Comparison of ENCODE assay signal across 8 mouse cellular contexts in the genomic region with DNA sequence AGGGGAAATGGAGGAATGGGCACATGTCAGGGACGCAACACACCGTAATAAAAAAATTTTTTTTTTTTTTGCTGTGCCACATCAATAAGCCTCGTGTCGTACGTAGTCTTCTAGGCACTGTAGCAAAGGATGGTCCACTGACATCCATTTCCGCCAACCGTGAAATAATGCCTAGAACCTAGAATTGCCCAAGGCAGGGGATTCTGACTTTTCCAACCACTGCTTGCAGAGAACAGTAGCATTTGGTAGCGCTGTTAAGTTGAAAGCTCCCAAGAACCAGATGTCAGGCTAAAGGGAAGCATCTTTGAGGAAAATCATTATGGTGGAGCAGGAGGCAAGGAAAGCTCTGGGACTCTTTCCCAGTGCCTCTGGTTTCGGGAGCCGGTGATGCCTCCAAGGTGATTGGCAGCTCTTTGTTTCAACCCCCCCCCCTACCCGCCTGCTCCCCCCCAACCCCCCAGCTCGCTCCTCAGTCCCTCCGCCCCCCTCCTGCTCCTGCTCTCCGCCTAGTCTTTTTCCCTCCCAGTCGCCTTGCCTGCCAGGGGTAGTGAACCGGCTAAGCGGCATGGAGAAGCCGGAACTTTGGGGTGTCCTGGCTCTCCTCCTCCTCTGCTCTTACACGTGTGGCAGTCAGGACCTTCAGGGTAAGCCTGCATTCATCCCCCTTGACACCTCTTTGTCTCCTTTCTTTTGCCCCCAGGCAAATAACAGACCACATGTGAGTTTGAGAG. TPM values are rescaled to one million over a fixed set of nuclear protein-coding genes. Genes with fewer than 3 reads are reported as not detected.
DNase-seq lines count a peak whose midpoint lies in the region; ATAC-seq and TF ChIP-seq lines count a peak whose summit lies in the region.

A gene (plus strand): TSS at position 500 of the 731 bp plus-strand sequence.

- H3K27ac ChIP-seq in CH12.LX (ENCODE audit: insufficient read depth, low read depth) = peak within 1 kb of the TSS; percentile 90
- H3K27ac ChIP-seq in forebrain, embryonic 11.5 days (ENCODE audit: low read depth, low read length) = peak within 1 kb of the TSS; percentile 99
- peak within 1 kb of the TSS; percentile 99 for H3K27ac ChIP-seq in hindbrain, embryonic 16.5 days (ENCODE audit: low read depth, low read length)
- H3K27ac ChIP-seq in liver, embryonic 12.5 days = peak within 1 kb of the TSS; percentile 90
- peak within 1 kb of the TSS; percentile 98 for H3K27ac ChIP-seq in stomach, embryonic 15.5 days

- no peaks in the 10 kb centered on the region for H3K9me3 ChIP-seq in CH12.LX (replicated peaks; ENCODE audit: low read length)
- H3K9me3 ChIP-seq in forebrain, embryonic 11.5 days (ENCODE audit: control insufficient read depth, low read length) = no peaks in the 10 kb centered on the region
- H3K9me3 ChIP-seq in hindbrain, embryonic 16.5 days (ENCODE audit: control insufficient read depth, low read length) = no peaks in the 10 kb centered on the region
- no peaks in the 10 kb centered on the region for H3K9me3 ChIP-seq in liver, embryonic 12.5 days (replicated peaks)
- no peaks in the 10 kb centered on the region for H3K9me3 ChIP-seq in stomach, embryonic 15.5 days

- no peak for DNase-seq in frontal cortex, adult 2 months (ENCODE audit: extremely low spot score in 1 of 2, low spot score in 1 of 2)
- DNase-seq in CH12.LX (ENCODE audit: extremely low read depth) = peak; percentile 54
- DNase-seq in forebrain, embryonic 11.5 days (ENCODE audit: low spot score) = peak; percentile 87
- no peak for DNase-seq in thymus, postnatal 4 days

- peak within 1 kb of the TSS; percentile 84 to 96 (median 95) for H3K4me3 ChIP-seq in CH12.LX (replicated peaks in 1 of 3; ENCODE audit: low read depth in 2 of 3, low read length in 2 of 3, poor library complexity in 1 of 3)
- H3K4me3 ChIP-seq in forebrain, embryonic 11.5 days (ENCODE audit: low read depth, low read length) = peak within 1 kb of the TSS; percentile 81
- H3K4me3 ChIP-seq in hindbrain, embryonic 16.5 days (ENCODE audit: low read length) = peak within 1 kb of the TSS; percentile 89
- H3K4me3 ChIP-seq in liver, embryonic 12.5 days = peak within 1 kb of the TSS; percentile 87
- H3K4me3 ChIP-seq in stomach, embryonic 15.5 days (replicated peaks) = peak within 1 kb of the TSS; percentile 89

- TF ChIP-seq POLR2A in CH12.LX (IDR thresholded peaks at IDR 0.05; ENCODE audit: low read depth, low read length) = no peak

- no peak for TF ChIP-seq CTCF in CH12.LX (conservative IDR thresholded peaks at IDR 0.05 in 1 of 2, IDR thresholded peaks at IDR 0.05 in 1 of 2; ENCODE audit: low read depth in 2 of 2, low read length in 2 of 2)

- H3K4me1 ChIP-seq in CH12.LX (ENCODE audit: control insufficient read depth in 1 of 2, insufficient read depth in 2 of 2) = peaks cover 5 to 33% of the 10 kb centered on the region in 2 experiments; a peak in 3 of 4 replicates
- H3K4me1 ChIP-seq in forebrain, embryonic 11.5 days (replicated peaks; ENCODE audit: control insufficient read depth, insufficient read depth, low read length) = peaks cover 23% of the 10 kb centered on the region
- peaks cover 25% of the 10 kb centered on the region for H3K4me1 ChIP-seq in hindbrain, embryonic 16.5 days (ENCODE audit: control insufficient read depth, insufficient read depth, low read depth, low read length)
- H3K4me1 ChIP-seq in liver, embryonic 12.5 days = peaks cover 41% of the 10 kb centered on the region
- peaks cover 19% of the 10 kb centered on the region for H3K4me1 ChIP-seq in stomach, embryonic 15.5 days

- dilution Hi-C loops in CH12.LX (cut with MboI; ENCODE audit: extremely low pct_ligation_motif_present, extremely low pct_unique_long_range_greater_than_20kb, low sequenced_read_pairs) = no loop called here

- in situ Hi-C loops in CH12.LX (cut with MboI; ENCODE audit: low pct_ligation_motif_present, low pct_unique_long_range_greater_than_20kb, low sequenced_read_pairs) = no loop called here

- no peak for TF ChIP-seq EP300 in CH12.LX (IDR thresholded peaks at IDR 0.05; ENCODE audit: low read length)

- under 1% methylated on average over 17 of the region's 19 CpGs for WGBS in forebrain, embryonic 11.5 days
- WGBS in hindbrain, embryonic 16.5 days = 1% methylated on average over 17 of the region's 19 CpGs
- 3% methylated on average over 19 of the region's 19 CpGs for WGBS in liver, embryonic 12.5 days (ENCODE audit: insufficient replicate concordance)
- WGBS in stomach, embryonic 15.5 days = 2% methylated on average over 19 of the region's 19 CpGs

- peak within 1 kb of the TSS; percentile 90; the same call in 1 of the 2 replicates for H3K9ac ChIP-seq in CH12.LX (ENCODE audit: insufficient read depth, low read depth)
- H3K9ac ChIP-seq in forebrain, embryonic 11.5 days (ENCODE audit: low read length) = peak within 1 kb of the TSS; percentile 80
- H3K9ac ChIP-seq in hindbrain, embryonic 16.5 days (ENCODE audit: low read depth, low read length) = peak within 1 kb of the TSS; percentile 86
- H3K9ac ChIP-seq in liver, embryonic 12.5 days = peak within 1 kb of the TSS; percentile 80
- peak within 1 kb of the TSS; percentile 67 for H3K9ac ChIP-seq in stomach, embryonic 15.5 days

- H3K4me2 ChIP-seq in CH12.LX (ENCODE audit: insufficient read depth, low read depth, poor library complexity, severe bottlenecking) = peak within 1 kb of the TSS; percentile 94
- peak within 1 kb of the TSS; percentile 87 for H3K4me2 ChIP-seq in forebrain, embryonic 11.5 days (ENCODE audit: low read depth, low read length, severe bottlenecking)
- peak within 1 kb of the TSS; percentile 60 for H3K4me2 ChIP-seq in hindbrain, embryonic 16.5 days (ENCODE audit: low read length)
- peak within 1 kb of the TSS; percentile 96 for H3K4me2 ChIP-seq in liver, embryonic 12.5 days
- H3K4me2 ChIP-seq in stomach, embryonic 15.5 days = peak within 1 kb of the TSS; percentile 83

- H3K36me3 ChIP-seq in CH12.LX (replicated peaks in 1 of 2; ENCODE audit: control insufficient read depth in 1 of 2, insufficient read depth in 1 of 2, low read length in 1 of 2) = peaks cover 14 to 34% of the 10 kb centered on the region in 2 experiments
- H3K36me3 ChIP-seq in forebrain, embryonic 11.5 days (ENCODE audit: control insufficient read depth, insufficient read depth, low read length) = no peaks in the 10 kb centered on the region
- peaks cover 3% of the 10 kb centered on the region; the same call in 1 of the 2 replicates for H3K36me3 ChIP-seq in hindbrain, embryonic 16.5 days (ENCODE audit: control insufficient read depth, insufficient read depth, low read length)
- peaks cover 20% of the 10 kb centered on the region for H3K36me3 ChIP-seq in liver, embryonic 12.5 days
- H3K36me3 ChIP-seq in stomach, embryonic 15.5 days = no peaks in the 10 kb centered on the region

- TF ChIP-seq RAD21 in CH12.LX (IDR thresholded peaks at IDR 0.05; ENCODE audit: low read depth, low read length) = no peak

- H3K79me2 ChIP-seq in CH12.LX (replicated peaks; ENCODE audit: control insufficient read depth, extremely low read depth, insufficient read depth, poor library complexity, severe bottlenecking) = peaks cover 14% of the 10 kb centered on the region

- no peak for ATAC-seq in frontal cortex, adult (ENCODE audit: low TSS enrichment)
- peak; percentile 18; the same call in 1 of the 2 replicates for ATAC-seq in forebrain, embryonic 11.5 days (replicated peaks; ENCODE audit: low FRiP score)
- no peak; the same call in 1 of the 2 replicates for ATAC-seq in hindbrain, embryonic 16.5 days
- ATAC-seq in liver, embryonic 12.5 days = no peak
- no peak for ATAC-seq in stomach, embryonic 15.5 days (ENCODE audit: insufficient read depth, low FRiP score, low read depth)

- no peaks in the 10 kb centered on the region for H3K27me3 ChIP-seq in CH12.LX (replicated peaks)
- H3K27me3 ChIP-seq in forebrain, embryonic 11.5 days (ENCODE audit: control insufficient read depth, insufficient read depth, low read length) = no peaks in the 10 kb centered on the region
- H3K27me3 ChIP-seq in hindbrain, embryonic 16.5 days (replicated peaks; ENCODE audit: control insufficient read depth, insufficient read depth, low read length) = no peaks in the 10 kb centered on the region
- H3K27me3 ChIP-seq in liver, embryonic 12.5 days (replicated peaks) = peaks cover 26% of the 10 kb centered on the region
- H3K27me3 ChIP-seq in stomach, embryonic 15.5 days (replicated peaks) = no peaks in the 10 kb centered on the region

TF ChIP-seq in CH12.LX, 34 proteins besides CTCF, POLR2A, EP300 and RAD21:
- peak; percentile 59; the same call in 1 of the 2 replicates for TF ChIP-seq ZNF384 (IDR thresholded peaks at IDR 0.05; ENCODE audit: low read depth, low read length)
- no peak for TF ChIP-seq ZKSCAN1 (IDR thresholded peaks at IDR 0.05; ENCODE audit: borderline replicate concordance, low read depth, low read length)
- TF ChIP-seq CHD2 (IDR thresholded peaks at IDR 0.05; ENCODE audit: low read length) = no peak
- TF ChIP-seq MXI1 (IDR thresholded peaks at IDR 0.05; ENCODE audit: low read depth, low read length) = 0 out of 2 replicates have a peak, but pooled peaks have one; percentile 31
- TF ChIP-seq UBTF (IDR thresholded peaks at IDR 0.05; ENCODE audit: low read depth, low read length) = no peak

RNA-seq across cellular contexts. Expression of the gene that starts here (rescaled TPM):
- 51.0 and 57.4 TPM in 2 replicates for polyA plus RNA-seq in frontal cortex, adult 2 months (2012; rRNA removed)
- total RNA-seq in CH12.LX (2012; rRNA removed) (6.1 and 10.1 TPM in 2 replicates), CH12.LX (2014; rRNA removed) (4.2 and 5.7 TPM in 2 replicates)
- 4.3 and 4.6 TPM in 2 replicates for polyA plus RNA-seq in CH12.LX (2012; ENCODE audit: insufficient read length, low read depth)
- 63.3 and 69.9 TPM in 2 replicates for polyA plus RNA-seq in forebrain, embryonic 11.5 days (2014; fragmentation: Nextera tagmentation; extraction: Ambion mirVana)
- 47.5 and 53.0 TPM in 2 replicates for polyA plus RNA-seq in hindbrain, embryonic 16.5 days (2015; fragmentation: Nextera tagmentation; extraction: Ambion mirVana)
- polyA plus RNA-seq in liver, embryonic 12.5 days (2016; fragmentation: Nextera tagmentation; extraction: Ambion mirVana) = 1.7 and 3.1 TPM in 2 replicates
- 29.0 and 29.2 TPM in 2 replicates for polyA plus RNA-seq in stomach, embryonic 15.5 days (2015; fragmentation: Nextera tagmentation; extraction: Ambion mirVana)

Comparison
In these comparisons a context has a peak if more than half of its experiments do, and no peak if none do; other contexts are left out.
1. DNase-seq: peak in CH12.LX (single experiment) and forebrain, embryonic 11.5 days (single experiment); none in frontal cortex, adult 2 months (0 of 2) and thymus, postnatal 4 days (single experiment).
2. Peak in every context shown above with its lines, with median percentiles within 50 percentile points of each other: H3K27ac ChIP-seq, H3K4me2 ChIP-seq, H3K4me3 ChIP-seq and H3K9ac ChIP-seq.